Mouse (Mus musculus): ENCODE measurements at regions not wholly inside any gene's neighbourhood (a gene's known extent, or its start where the extent isn't known, plus 50 kb on each side); places are given as distances from the start of the nearest gene placed in this dataset.

DNA sequence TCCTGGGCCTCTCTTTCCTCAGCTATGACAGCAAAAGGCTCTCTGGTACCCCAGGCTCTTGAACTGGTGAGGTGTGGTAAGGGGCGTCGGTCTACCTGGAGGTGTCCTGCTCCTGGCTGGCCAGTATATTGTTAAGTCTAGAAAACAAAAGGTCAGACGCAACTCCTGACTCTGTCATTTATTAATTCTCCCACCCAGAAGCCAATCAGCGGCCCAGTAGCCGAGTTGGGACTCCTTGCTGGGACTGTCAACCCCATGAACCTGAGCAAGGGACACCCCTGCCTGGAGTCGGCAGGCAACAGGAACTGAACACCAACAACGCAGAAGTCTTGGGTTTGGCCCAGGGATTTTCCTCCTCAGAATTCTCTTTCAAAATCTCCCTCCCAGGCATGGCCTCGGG is 71.1 kb upstream of the Tle3 start:
- no peak for TF ChIP-seq POLR2A (IDR thresholded peaks at IDR 0.05; ENCODE audit: low read depth, low read length)
- TF ChIP-seq CTCF (IDR thresholded peaks at IDR 0.05; ENCODE audit: extremely low read depth, insufficient read length, insufficient replicate concordance, low read depth, low read length): no peak
- no peaks in the 10 kb centered on the region for H3K27me3 ChIP-seq (ENCODE audit: control insufficient read depth, insufficient read depth, low read length)
- WGBS: 90% methylated on average over 8 of the region's 8 CpGs
- H3K36me3 ChIP-seq (ENCODE audit: control insufficient read depth, insufficient read depth, low read length): no peaks in the 10 kb centered on the region
- no peak overlapping the region for H3K27ac ChIP-seq (ENCODE audit: insufficient read depth, low read depth, low read length)
- no peak overlapping the region for H3K4me3 ChIP-seq (ENCODE audit: low read depth, low read length)
- peaks cover 11% of the 10 kb centered on the region; the same call in 1 of the 2 replicates for H3K4me1 ChIP-seq (ENCODE audit: control insufficient read depth, insufficient read depth, insufficient read length, low read length)

DNA sequence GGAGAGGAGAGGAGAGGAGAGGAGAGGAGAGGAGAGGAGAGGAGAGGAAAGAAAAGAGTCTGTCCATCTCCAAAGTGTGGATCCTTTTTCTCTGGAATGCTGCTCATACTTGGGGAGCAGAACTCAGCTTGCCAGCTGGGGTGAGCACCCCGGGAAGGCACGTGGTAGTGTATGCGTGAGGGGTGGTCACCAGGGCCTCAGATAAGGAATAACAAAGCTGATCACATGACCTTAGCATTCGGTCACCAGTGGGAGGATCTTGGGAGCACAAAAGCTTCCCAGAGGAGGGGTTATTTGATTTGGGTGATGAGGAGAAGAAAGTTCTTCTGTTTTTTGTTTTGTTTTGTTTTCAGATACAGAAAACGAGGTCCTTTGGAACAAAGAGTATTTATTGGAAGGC is 69.4 kb upstream of the Tle3 start:
- no peaks in the 10 kb centered on the region for H3K27me3 ChIP-seq (ENCODE audit: control insufficient read depth, insufficient read depth, low read length)
- 29% methylated on average over 5 of the region's 5 CpGs for WGBS
- H3K4me1 ChIP-seq (ENCODE audit: control insufficient read depth, insufficient read depth, insufficient read length, low read length): peaks cover 7% of the 10 kb centered on the region
- no peak overlapping the region for H3K4me3 ChIP-seq (ENCODE audit: low read depth, low read length)
- H3K27ac ChIP-seq (ENCODE audit: insufficient read depth, low read depth, low read length): no peak overlapping the region
- TF ChIP-seq POLR2A (IDR thresholded peaks at IDR 0.05; ENCODE audit: low read depth, low read length) (no peak), CTCF (IDR thresholded peaks at IDR 0.05; ENCODE audit: extremely low read depth, insufficient read length, insufficient replicate concordance, low read depth, low read length) (no peak)
- no peaks in the 10 kb centered on the region for H3K36me3 ChIP-seq (ENCODE audit: control insufficient read depth, insufficient read depth, low read length)

DNA sequence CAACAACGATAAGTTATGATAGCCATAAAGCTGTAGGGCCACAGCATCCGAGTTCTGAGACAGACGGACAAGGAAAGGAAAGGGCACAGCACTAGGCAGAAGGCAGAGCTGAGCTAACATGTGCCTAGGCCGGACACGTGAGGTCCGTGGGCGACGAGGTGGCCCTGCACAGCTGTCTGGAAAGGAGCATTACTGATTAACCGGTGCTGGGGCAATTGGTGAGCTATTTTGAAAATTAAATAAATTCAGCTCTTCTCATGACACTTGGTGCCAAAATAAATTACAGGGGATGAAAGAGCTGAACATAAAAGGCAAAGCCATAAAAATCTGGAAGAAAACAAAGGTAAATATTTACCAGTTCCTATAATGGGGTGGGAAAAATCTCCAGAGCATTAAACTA is 65.9 kb upstream of the Tle3 start:
- 33% methylated on average over 9 of the region's 9 CpGs for WGBS
- TF ChIP-seq CTCF (IDR thresholded peaks at IDR 0.05; ENCODE audit: extremely low read depth, insufficient read length, insufficient replicate concordance, low read depth, low read length) (no peak), POLR2A (IDR thresholded peaks at IDR 0.05; ENCODE audit: low read depth, low read length) (no peak)

DNA sequence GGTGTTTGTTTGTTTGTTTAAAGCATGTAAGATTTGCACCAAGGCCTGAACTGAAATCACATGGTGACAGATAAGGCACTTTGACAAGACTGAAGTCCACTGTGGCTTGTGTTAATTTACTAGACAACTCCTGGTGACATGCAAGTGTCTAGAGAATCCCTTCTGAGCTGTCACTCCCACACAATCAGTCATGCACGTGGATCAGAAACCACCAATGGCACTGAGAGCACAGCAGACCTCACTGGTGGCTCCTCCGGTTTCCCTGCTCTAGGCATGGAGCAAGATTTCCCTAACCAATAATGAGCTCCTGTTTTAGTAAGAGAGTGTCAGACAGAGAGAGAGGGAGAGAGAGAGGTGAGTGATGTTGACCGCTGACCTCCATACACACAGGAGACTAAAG is 63.1 kb upstream of the Tle3 start:
- H3K27ac ChIP-seq (ENCODE audit: insufficient read depth, low read depth, low read length): no peak overlapping the region
- TF ChIP-seq POLR2A (IDR thresholded peaks at IDR 0.05; ENCODE audit: low read depth, low read length) (no peak), CTCF (IDR thresholded peaks at IDR 0.05; ENCODE audit: extremely low read depth, insufficient read length, insufficient replicate concordance, low read depth, low read length) (no peak)
- H3K4me3 ChIP-seq (ENCODE audit: low read depth, low read length): no peak overlapping the region
- WGBS: 71% methylated on average over 3 of the region's 3 CpGs
- H3K4me1 ChIP-seq (ENCODE audit: control insufficient read depth, insufficient read depth, insufficient read length, low read length): peaks cover 3% of the 10 kb centered on the region
- H3K36me3 ChIP-seq (ENCODE audit: control insufficient read depth, insufficient read depth, low read length): no peaks in the 10 kb centered on the region
- no peaks in the 10 kb centered on the region for H3K27me3 ChIP-seq (ENCODE audit: control insufficient read depth, insufficient read depth, low read length)

More for the DNA sequence above, 65.9 kb upstream of the Tle3 start:
- H3K4me3 ChIP-seq (ENCODE audit: low read depth, low read length): no peak overlapping the region
- no peaks in the 10 kb centered on the region for H3K36me3 ChIP-seq (ENCODE audit: control insufficient read depth, insufficient read depth, low read length)
- no peaks in the 10 kb centered on the region for H3K27me3 ChIP-seq (ENCODE audit: control insufficient read depth, insufficient read depth, low read length)
- peaks cover 2% of the 10 kb centered on the region for H3K4me1 ChIP-seq (ENCODE audit: control insufficient read depth, insufficient read depth, insufficient read length, low read length)
- no peak overlapping the region for H3K27ac ChIP-seq (ENCODE audit: insufficient read depth, low read depth, low read length)

DNA sequence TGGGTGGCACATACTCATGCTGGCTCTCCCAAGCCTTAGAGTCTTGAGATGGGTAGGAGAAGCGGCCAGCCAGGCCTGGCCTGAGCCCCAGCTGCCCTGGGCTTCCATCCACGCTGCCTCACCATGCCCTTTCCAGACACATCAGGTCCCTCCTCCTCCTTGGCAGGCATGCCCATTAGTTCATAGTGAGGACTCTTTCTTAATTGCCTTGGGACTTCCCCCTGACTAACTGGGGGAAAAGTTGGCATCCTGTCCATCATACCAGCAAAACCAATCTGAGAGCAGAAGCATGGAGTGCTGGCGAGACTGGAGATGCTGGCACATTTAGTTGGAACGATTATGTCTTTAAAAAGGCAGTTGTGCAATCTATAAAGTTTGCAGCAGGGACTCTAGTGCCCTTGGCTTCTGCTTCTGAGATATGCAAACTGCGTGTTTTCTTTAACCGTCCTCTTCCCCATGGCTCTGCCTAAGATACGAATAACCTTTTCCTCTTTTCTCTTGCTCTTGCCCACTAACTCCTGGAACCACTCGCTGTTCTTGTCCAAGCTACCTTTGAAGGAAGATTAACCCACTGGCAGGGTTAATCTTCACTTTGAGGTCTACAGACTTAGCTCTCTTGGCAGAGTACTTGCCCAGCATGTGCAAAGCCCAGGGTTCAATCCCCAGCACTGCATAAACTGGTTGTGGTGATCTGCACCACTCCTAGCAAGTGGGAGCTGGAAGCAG is 62.2 kb upstream of the Tle3 start:
- H3K27ac ChIP-seq (ENCODE audit: insufficient read depth, low read depth, low read length): no peak overlapping the region
- no peaks in the 10 kb centered on the region for H3K36me3 ChIP-seq (ENCODE audit: control insufficient read depth, insufficient read depth, low read length)
- H3K4me3 ChIP-seq (ENCODE audit: low read depth, low read length): no peak overlapping the region
- no peaks in the 10 kb centered on the region for H3K27me3 ChIP-seq (ENCODE audit: control insufficient read depth, insufficient read depth, low read length)
- 81% methylated on average over 8 of the region's 8 CpGs for WGBS
- peaks cover 10% of the 10 kb centered on the region for H3K4me1 ChIP-seq (ENCODE audit: control insufficient read depth, insufficient read depth, insufficient read length, low read length)
- TF ChIP-seq CTCF (IDR thresholded peaks at IDR 0.05; ENCODE audit: extremely low read depth, insufficient read length, insufficient replicate concordance, low read depth, low read length) (no peak), POLR2A (IDR thresholded peaks at IDR 0.05; ENCODE audit: low read depth, low read length) (no peak)

DNA sequence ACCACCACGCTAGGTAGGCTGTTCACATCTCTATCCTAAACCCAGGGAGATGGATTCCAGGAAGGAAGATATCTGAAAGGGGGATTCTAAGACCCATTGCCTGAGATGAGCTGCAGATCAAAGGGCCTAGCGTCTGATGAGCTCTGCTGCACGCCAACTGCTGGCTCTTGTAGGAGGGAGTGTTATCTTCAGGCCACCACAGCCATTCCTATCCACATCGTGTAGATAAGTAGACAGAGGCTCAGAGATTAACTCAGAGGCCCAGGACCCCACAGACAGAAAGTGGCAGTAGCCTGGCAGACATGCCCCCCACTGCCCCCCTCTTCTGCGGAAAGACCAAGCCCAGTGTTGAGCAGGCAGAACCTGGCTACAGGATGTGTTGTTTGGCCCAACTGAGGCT is 61.6 kb upstream of the Tle3 start:
- 85% methylated on average over 5 of the region's 5 CpGs for whole genome bisulfite sequencing
- no peaks in the 10 kb centered on the region for H3K36me3 ChIP-seq (ENCODE audit: control insufficient read depth, insufficient read depth, low read length)

DNA sequence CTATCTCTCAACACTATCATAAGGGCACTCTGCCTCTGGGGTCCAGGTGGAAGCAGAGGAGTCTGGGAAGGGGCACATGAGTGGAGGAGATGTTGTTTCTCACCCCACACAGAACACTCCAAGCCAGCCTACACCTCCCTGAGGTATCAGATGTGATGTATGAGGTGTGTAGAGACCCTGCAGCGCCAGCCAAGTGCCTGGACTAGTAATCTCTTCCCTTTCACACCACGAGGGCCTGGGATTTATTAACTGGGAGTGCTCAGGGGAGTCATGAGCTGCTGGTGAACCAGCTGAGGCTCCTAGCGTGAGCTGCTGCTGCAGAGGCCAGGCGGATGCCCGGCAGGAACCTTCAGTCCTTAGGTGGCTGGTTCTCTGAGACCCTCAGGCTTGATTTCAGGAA is 60.6 kb upstream of the Tle3 start:
- no peaks in the 10 kb centered on the region for H3K27me3 ChIP-seq (ENCODE audit: control insufficient read depth, insufficient read depth, low read length)
- H3K36me3 ChIP-seq (ENCODE audit: control insufficient read depth, insufficient read depth, low read length): no peaks in the 10 kb centered on the region
- H3K4me3 ChIP-seq (ENCODE audit: low read depth, low read length): no peak overlapping the region
- H3K27ac ChIP-seq (ENCODE audit: insufficient read depth, low read depth, low read length): no peak overlapping the region
- H3K4me1 ChIP-seq (ENCODE audit: control insufficient read depth, insufficient read depth, insufficient read length, low read length): peaks cover 16% of the 10 kb centered on the region
- 87% methylated on average over 5 of the region's 5 CpGs for WGBS
- TF ChIP-seq POLR2A (IDR thresholded peaks at IDR 0.05; ENCODE audit: low read depth, low read length) (no peak), CTCF (IDR thresholded peaks at IDR 0.05; ENCODE audit: extremely low read depth, insufficient read length, insufficient replicate concordance, low read depth, low read length) (no peak)

More for the DNA sequence above, 61.6 kb upstream of the Tle3 start:
- TF ChIP-seq CTCF (IDR thresholded peaks at IDR 0.05; ENCODE audit: extremely low read depth, insufficient read length, insufficient replicate concordance, low read depth, low read length): no peak
- TF ChIP-seq POLR2A (IDR thresholded peaks at IDR 0.05; ENCODE audit: low read depth, low read length): no peak
- Histone ChIP-seq H3K27ac (ENCODE audit: insufficient read depth, low read depth, low read length) (no peak overlapping the region), H3K4me1 (ENCODE audit: control insufficient read depth, insufficient read depth, insufficient read length, low read length) (peaks cover 16% of the 10 kb centered on the region), H3K4me3 (ENCODE audit: low read depth, low read length) (no peak overlapping the region), H3K27me3 (ENCODE audit: control insufficient read depth, insufficient read depth, low read length) (no peaks in the 10 kb centered on the region)
